Mouse (Mus musculus): Measurements from ENCODE around the gene Ssb. TPM values are rescaled to one million over a fixed set of nuclear protein-coding genes. Genes with fewer than 3 reads are reported as not detected.
"Not testable (repeated sequence)": the region's sequence is repeated elsewhere in the genome, so short reads cannot be mapped to it uniquely, and the experiment has no call there.

The Ssb gene
- polyA plus RNA-seq, 1 experiment from 2014 or later: 508 TPM

- Histone ChIP-seq H3K4me1 (ENCODE audit: control insufficient read depth, insufficient read depth, low read length) (no peaks in the 10 kb centered on the region), H3K36me3 (replicated peaks; ENCODE audit: control insufficient read depth, insufficient read depth, low read depth, low read length) (no peaks in the 10 kb centered on the region), H3K4me2 (ENCODE audit: low read depth, low read length) (no peak overlapping the region), H3K27ac (replicated peaks; ENCODE audit: low read depth, low read length) (no peak overlapping the region), H3K9ac (replicated peaks; ENCODE audit: low read length) (no peak overlapping the region), H3K4me3 (ENCODE audit: low read depth, low read length) (no peak overlapping the region), H3K9me3 (replicated peaks; ENCODE audit: control insufficient read depth, low read length) (no peaks in the 10 kb centered on the region), H3K27me3 (ENCODE audit: control insufficient read depth, insufficient read depth, low read length) (no peaks in the 10 kb centered on the region)
- ATAC-seq (replicated peaks; ENCODE audit: insufficient number of reproducible peaks, low FRiP score, low TSS enrichment, low read depth): no peak
- WGBS: 90% methylated on average over 4 of the region's 4 CpGs
- no peak for DNase-seq (ENCODE audit: low spot score)
Observed at GRCm38 (mm10) chr2:69896224-69896581, 34.8 kb downstream of the Ssb start.

- H3K9ac ChIP-seq (replicated peaks; ENCODE audit: low read length): peak within 1 kb of the TSS; percentile 91
- DNase-seq (ENCODE audit: low spot score) (peak; percentile 97), ATAC-seq (replicated peaks; ENCODE audit: insufficient number of reproducible peaks, low FRiP score, low TSS enrichment, low read depth) (peak; percentile 96)
- H3K36me3 ChIP-seq (replicated peaks; ENCODE audit: control insufficient read depth, insufficient read depth, low read depth, low read length): no peaks in the 10 kb centered on the region
- H3K27ac ChIP-seq (replicated peaks; ENCODE audit: low read depth, low read length): peak within 1 kb of the TSS; percentile 89
- no peaks in the 10 kb centered on the region for H3K4me1 ChIP-seq (ENCODE audit: control insufficient read depth, insufficient read depth, low read length)
- no peaks in the 10 kb centered on the region for H3K9me3 ChIP-seq (replicated peaks; ENCODE audit: control insufficient read depth, low read length)
- H3K4me2 ChIP-seq (ENCODE audit: low read depth, low read length): peak within 1 kb of the TSS; percentile 92
- no peaks in the 10 kb centered on the region for H3K27me3 ChIP-seq (ENCODE audit: control insufficient read depth, insufficient read depth, low read length)
- H3K4me3 ChIP-seq (ENCODE audit: low read depth, low read length): peak within 1 kb of the TSS; percentile 89
- WGBS: under 1% methylated on average over 41 of the region's 65 CpGs
Observed at GRCm38 (mm10) chr2:69897039-69897617, 35.8 kb downstream of the Ssb start, which contains the start of gene Ubr3. Gene Ubr3, plus strand, starts transcription at chr2:69897246.

DNA sequence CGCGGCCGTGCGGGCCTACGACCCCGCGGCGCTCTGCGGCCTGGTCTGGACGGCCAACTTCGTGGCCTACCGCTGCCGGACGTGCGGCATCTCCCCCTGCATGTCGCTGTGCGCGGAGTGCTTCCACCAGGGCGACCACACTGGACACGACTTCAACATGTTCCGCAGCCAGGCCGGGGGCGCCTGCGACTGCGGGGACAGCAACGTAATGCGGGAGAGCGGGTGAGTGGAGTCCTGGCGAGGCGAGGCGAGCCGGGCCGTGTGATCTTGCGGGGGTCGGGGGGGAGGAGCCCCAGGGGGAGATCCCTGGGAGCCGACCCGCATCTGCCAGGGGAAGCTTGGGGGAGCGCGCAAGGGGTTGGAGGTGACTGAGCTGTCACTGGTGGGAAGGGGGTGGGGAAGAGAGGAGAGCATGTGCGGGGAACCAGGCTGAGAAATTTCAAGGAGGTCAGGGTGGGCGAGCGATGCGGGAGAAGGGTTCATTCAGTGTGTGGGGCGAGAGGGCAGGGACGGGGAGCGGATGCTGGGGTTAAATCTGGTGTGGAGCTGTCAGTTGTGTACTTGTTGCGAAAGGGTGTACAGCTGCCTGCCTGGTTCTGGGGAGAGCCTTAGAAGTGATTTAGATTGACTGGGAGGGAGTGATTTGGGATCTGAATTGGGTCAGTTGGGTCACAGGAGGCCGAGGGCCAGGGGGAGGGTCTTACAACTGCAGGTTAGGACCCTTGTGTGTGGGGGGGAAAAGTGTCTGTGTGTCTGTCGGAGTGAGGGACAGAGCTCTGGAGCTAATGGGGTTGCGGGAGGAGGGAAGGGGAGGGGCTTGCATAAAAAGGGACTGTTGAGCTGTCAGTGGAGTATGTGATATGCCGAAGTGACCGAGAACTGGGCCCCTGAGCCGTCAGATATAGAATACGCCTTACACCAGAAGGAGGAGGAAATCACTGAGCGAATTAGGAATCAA, 36.5 kb downstream of the Ssb start:
- Histone ChIP-seq H3K4me2 (ENCODE audit: low read depth, low read length) (peak overlapping the region; percentile 92), H3K27ac (replicated peaks; ENCODE audit: low read depth, low read length) (peak overlapping the region; percentile 89), H3K9me3 (replicated peaks; ENCODE audit: control insufficient read depth, low read length) (no peaks in the 10 kb centered on the region), H3K27me3 (ENCODE audit: control insufficient read depth, insufficient read depth, low read length) (no peaks in the 10 kb centered on the region), H3K4me1 (ENCODE audit: control insufficient read depth, insufficient read depth, low read length) (no peaks in the 10 kb centered on the region), H3K9ac (replicated peaks; ENCODE audit: low read length) (peak overlapping the region; percentile 91), H3K4me3 (ENCODE audit: low read depth, low read length) (peak overlapping the region; percentile 89), H3K36me3 (replicated peaks; ENCODE audit: control insufficient read depth, insufficient read depth, low read depth, low read length) (no peaks in the 10 kb centered on the region)
- ATAC-seq (replicated peaks; ENCODE audit: insufficient number of reproducible peaks, low FRiP score, low TSS enrichment, low read depth): peak; percentile 70
- peak; percentile 43 for DNase-seq (ENCODE audit: low spot score)
- WGBS: under 1% methylated on average over 55 of the region's 55 CpGs

DNA sequence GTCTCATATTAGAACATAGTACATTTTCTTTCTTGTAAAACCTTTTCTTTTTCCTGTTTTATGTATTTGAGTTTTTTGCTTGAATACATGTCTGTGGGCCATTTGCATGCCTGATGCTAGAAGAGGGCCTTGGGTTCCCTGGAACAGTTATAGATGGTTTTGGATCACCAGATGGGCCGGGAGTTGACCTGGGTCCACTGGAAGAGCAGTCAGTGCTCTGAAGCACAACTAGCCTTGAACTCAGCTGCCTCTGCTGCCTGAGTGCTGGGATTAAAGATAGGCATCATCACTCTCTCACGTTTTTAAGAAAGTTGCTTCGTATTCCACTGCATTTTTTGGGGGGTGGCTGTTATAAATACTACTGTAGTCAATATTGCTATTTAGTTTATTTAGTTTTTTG, 42.2 kb downstream of the Ssb start:
- no peak for DNase-seq (ENCODE audit: low spot score)
- H3K27me3 ChIP-seq (ENCODE audit: control insufficient read depth, insufficient read depth, low read length): no peaks in the 10 kb centered on the region
- no peaks in the 10 kb centered on the region for H3K4me1 ChIP-seq (ENCODE audit: control insufficient read depth, insufficient read depth, low read length)
- no peak overlapping the region for H3K4me3 ChIP-seq (ENCODE audit: low read depth, low read length)
- no peaks in the 10 kb centered on the region for H3K9me3 ChIP-seq (replicated peaks; ENCODE audit: control insufficient read depth, low read length)
- no peak overlapping the region for H3K4me2 ChIP-seq (ENCODE audit: low read depth, low read length)
- no peak for ATAC-seq (replicated peaks; ENCODE audit: insufficient number of reproducible peaks, low FRiP score, low TSS enrichment, low read depth)
- H3K36me3 ChIP-seq (replicated peaks; ENCODE audit: control insufficient read depth, insufficient read depth, low read depth, low read length): no peaks in the 10 kb centered on the region
- 87% methylated on average over 3 of the region's 3 CpGs for WGBS
- H3K9ac ChIP-seq (replicated peaks; ENCODE audit: low read length): no peak overlapping the region
- H3K27ac ChIP-seq (replicated peaks; ENCODE audit: low read depth, low read length): no peak overlapping the region

DNA sequence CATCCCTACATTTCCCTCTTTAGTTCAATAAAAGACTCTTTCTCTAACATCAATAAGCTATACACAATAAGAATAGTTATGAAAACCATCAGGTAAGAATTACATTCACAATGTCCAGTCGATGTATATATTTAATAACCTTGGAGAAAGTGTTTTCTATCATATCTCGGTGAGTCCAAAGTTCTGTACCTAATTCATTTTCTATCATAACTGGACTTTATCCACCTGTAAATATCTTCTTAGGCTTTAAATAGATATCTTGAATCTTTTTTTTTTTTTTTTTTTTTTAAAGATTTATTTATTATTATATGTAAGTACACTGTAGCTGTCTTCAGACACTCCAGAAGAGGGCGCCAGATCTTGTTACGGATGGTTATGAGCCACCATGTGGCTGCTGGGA, 46.0 kb downstream of the Ssb start:
- 75% methylated on average over 4 of the region's 4 CpGs for WGBS
- H3K4me3 ChIP-seq (ENCODE audit: low read depth, low read length); H3K9ac ChIP-seq (replicated peaks; ENCODE audit: low read length): not testable (repeated sequence)

DNA sequence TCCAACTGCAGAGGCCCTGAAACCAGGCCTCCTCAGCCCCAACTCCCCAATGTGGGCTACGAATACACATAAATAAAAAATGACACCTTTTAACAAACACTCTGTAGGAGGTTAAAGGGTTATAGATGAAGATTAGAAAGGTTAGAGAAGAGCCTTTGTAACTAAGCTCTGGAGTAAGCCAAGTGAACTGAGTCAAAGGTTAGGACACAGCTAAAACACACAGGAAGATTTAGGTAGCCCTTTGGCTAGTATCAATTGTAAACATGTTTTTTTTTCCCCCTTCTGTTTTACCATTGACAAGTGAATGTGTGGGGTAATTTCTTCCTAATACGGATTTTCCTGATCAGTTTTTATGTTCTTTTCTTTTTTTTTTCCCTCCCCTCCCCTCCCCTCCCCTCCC, 51.4 kb downstream of the Ssb start:
- Histone ChIP-seq H3K4me2 (ENCODE audit: low read depth, low read length) (no peak overlapping the region), H3K27me3 (ENCODE audit: control insufficient read depth, insufficient read depth, low read length) (no peaks in the 10 kb centered on the region), H3K9ac (replicated peaks; ENCODE audit: low read length) (no peak overlapping the region), H3K4me1 (ENCODE audit: control insufficient read depth, insufficient read depth, low read length) (no peaks in the 10 kb centered on the region), H3K9me3 (replicated peaks; ENCODE audit: control insufficient read depth, low read length) (no peaks in the 10 kb centered on the region), H3K4me3 (ENCODE audit: low read depth, low read length) (no peak overlapping the region), H3K27ac (replicated peaks; ENCODE audit: low read depth, low read length) (no peak overlapping the region), H3K36me3 (replicated peaks; ENCODE audit: control insufficient read depth, insufficient read depth, low read depth, low read length) (no peaks in the 10 kb centered on the region)
- 59% methylated on average over 2 of the region's 2 CpGs for WGBS
- ATAC-seq (replicated peaks; ENCODE audit: insufficient number of reproducible peaks, low FRiP score, low TSS enrichment, low read depth) (no peak), DNase-seq (ENCODE audit: low spot score) (no peak)

More for the DNA sequence above, 46.0 kb downstream of the Ssb start:
- not testable (repeated sequence) for DNase-seq (ENCODE audit: low spot score); H3K27ac ChIP-seq (replicated peaks; ENCODE audit: low read depth, low read length); H3K36me3 ChIP-seq (replicated peaks; ENCODE audit: control insufficient read depth, insufficient read depth, low read depth, low read length); H3K27me3 ChIP-seq (ENCODE audit: control insufficient read depth, insufficient read depth, low read length); H3K4me2 ChIP-seq (ENCODE audit: low read depth, low read length); H3K4me1 ChIP-seq (ENCODE audit: control insufficient read depth, insufficient read depth, low read length); H3K9me3 ChIP-seq (replicated peaks; ENCODE audit: control insufficient read depth, low read length); ATAC-seq (replicated peaks; ENCODE audit: insufficient number of reproducible peaks, low FRiP score, low TSS enrichment, low read depth)

- Histone ChIP-seq H3K9me3 (replicated peaks; ENCODE audit: control insufficient read depth, low read length) (no peaks in the 10 kb centered on the region), H3K27me3 (ENCODE audit: control insufficient read depth, insufficient read depth, low read length) (no peaks in the 10 kb centered on the region), H3K4me1 (ENCODE audit: control insufficient read depth, insufficient read depth, low read length) (no peaks in the 10 kb centered on the region), H3K36me3 (replicated peaks; ENCODE audit: control insufficient read depth, insufficient read depth, low read depth, low read length) (peaks cover 2% of the 10 kb centered on the region), H3K4me3 (ENCODE audit: low read depth, low read length) (no peak overlapping the region), H3K4me2 (ENCODE audit: low read depth, low read length) (no peak overlapping the region), H3K9ac (replicated peaks; ENCODE audit: low read length) (no peak overlapping the region), H3K27ac (replicated peaks; ENCODE audit: low read depth, low read length) (no peak overlapping the region)
- 89% methylated on average over 3 of the region's 3 CpGs for WGBS
- DNase-seq (ENCODE audit: low spot score): no peak
- no peak for ATAC-seq (replicated peaks; ENCODE audit: insufficient number of reproducible peaks, low FRiP score, low TSS enrichment, low read depth)
Observed at GRCm38 (mm10) chr2:69917301-69917700, 55.9 kb downstream of the Ssb start.

All from embryonic facial prominence, embryonic 11.5 days (tissue).